Mouse (Mus musculus): Measurements from ENCODE around the gene Dock6.
"Not testable (repeated sequence)": the region's sequence is repeated elsewhere in the genome, so short reads cannot be mapped to it uniquely, and the experiment has no call there.

Gene Dock6

DNA sequence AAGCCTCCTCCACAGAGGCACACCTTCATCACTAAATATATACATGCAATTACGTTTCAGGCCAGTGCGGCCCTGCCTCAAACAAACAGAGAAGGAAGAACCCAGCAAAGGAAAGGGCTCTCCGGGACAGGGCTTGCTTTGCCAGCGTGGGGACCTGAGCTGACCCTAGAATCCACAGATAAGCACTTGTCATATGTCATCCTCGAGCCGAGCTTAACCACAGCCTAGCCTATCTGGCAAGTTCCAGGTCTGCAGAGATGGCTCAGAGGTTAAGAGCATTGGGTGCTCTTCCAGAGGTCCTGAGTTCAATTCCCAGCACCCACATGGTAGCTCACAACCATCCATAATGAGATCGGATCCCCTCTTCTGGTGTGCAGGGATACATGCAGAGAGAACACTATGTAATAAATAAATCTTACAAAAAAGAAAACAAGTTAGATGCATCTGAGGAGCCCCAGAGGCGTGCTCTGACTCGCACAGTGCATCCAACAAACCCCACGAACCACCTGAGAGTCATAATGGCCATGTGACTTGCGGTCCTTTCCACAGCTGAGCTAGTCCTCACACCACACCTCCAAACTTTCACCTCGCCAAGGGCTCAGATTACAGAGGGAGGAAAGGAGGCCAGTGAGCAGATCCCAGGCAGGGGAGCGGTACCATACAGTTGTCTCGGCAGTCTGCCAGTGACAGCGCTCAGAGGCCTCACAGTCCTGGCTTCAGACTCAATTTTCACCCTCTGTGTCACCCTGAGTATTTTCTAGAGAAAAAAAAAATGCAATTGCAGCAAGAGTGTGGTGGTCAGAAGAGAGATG, 70.6 kb downstream of the Dock6 start:
- no peak for DNase-seq (ENCODE audit: low spot score)

DNA sequence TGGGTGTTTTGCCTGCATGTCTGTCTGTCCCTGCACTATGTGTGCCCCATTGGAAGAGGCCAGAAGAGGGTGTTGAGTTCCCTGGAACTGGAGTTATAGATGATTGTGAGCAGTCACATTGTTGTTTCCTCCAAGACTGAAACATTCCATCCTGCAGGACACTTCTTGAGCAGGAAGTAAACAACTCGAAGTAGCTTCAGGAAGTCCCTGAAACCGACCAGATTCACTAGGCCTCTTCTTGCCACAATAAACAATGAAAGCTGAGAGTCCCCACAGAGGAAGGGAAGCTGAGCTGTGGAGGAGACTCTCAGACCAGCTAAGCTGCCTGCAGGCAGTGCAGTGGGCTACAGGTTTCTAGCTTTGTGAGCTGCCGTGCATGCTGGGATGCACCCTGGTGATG, 74.7 kb downstream of the Dock6 start:
- DNase-seq (ENCODE audit: low spot score), result no peak

DNA sequence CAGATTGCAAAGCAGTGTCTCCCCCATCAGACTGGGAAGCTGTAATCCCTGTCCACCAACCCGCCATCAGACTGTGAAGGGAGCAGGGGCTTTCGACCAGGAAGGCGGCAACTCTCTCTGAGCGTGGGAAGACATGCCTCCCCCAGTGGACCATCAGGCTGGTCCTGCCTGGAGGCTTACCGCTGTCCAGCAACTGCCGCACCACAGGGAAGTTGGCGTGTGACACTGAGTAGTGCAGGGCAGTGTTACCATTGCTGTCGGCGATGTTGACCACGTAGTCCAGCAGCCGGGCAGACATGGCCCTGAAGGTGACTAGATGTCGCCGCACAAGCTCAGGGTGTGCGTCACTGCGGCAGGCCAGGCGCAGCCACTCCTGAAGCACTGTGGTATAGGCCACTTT, 78.1 kb downstream of the Dock6 start:
- DNase-seq (ENCODE audit: low spot score), result no peak

- not testable (repeated sequence) for DNase-seq (ENCODE audit: low spot score)
Observed at GRCm38 (mm10) chr9:21773396-21773795, 79.0 kb downstream of the Dock6 start.

- no peak for DNase-seq (ENCODE audit: low spot score)
Observed at GRCm38 (mm10) chr9:21769558-21770183, 82.8 kb downstream of the Dock6 start.

DNA sequence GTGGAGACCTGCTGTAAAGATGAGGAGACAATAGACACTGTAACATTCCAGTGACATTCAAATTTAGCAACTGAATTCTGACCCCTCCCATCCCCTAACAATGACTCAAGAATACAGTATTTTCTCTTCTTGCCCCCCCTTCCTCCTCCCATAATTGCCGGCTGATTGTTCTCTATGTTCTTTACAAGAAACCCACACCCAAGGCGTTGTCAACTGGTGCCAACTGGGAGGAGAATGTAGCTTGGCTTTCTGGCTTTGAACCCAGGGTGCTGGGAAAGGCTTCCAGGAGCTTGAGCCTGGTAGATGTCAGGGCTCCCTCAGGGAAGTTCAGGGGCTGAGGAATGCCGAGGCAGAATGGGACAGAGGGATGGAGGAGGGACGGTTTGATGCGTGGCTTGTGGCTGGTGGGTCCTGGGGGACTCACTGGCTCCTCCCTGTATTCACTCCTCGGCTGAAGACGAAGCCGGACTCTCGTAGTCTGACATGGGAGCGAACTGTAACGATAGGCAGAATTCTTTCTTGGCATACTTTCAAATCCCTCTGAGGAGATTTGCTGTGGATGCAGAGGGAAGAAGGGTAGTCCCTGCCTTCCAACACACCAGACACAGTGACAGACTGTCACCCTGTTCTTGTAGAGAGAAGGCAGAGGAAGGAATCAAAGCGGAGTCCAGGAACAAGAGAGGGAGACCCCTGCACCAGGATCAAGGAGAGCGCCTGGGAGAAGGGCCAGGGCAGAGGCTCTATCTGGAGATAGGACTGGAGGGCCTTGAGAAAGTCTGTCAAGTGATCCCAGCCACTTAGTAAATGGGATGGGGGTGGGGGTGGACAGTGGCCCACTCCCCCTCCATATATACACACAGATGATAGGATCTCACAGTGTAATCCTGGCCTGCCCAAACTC, 83.7 kb downstream of the Dock6 start:
- DNase-seq (ENCODE audit: low spot score), result no peak

DNA sequence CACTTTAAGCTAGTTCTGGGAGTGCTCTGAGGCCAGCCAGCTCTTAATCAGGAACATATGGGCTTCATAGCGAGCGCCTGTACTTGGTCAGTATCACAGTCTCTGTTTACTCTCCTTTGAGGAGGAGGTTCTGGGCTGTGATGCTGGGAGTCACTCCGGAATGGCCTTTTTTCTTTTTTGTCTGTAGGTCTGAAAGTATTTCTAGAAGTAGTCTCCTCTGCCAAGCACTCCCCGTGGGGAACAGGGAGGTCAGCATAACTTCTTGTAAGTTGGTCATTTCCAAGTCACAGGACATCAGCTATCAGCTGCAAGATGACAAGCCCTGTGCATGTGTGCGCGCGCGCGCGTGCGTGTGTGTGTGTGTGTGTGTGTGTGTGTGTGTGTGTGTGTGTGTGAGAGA, 84.5 kb downstream of the Dock6 start:
- no peak for DNase-seq (ENCODE audit: low spot score)

DNA sequence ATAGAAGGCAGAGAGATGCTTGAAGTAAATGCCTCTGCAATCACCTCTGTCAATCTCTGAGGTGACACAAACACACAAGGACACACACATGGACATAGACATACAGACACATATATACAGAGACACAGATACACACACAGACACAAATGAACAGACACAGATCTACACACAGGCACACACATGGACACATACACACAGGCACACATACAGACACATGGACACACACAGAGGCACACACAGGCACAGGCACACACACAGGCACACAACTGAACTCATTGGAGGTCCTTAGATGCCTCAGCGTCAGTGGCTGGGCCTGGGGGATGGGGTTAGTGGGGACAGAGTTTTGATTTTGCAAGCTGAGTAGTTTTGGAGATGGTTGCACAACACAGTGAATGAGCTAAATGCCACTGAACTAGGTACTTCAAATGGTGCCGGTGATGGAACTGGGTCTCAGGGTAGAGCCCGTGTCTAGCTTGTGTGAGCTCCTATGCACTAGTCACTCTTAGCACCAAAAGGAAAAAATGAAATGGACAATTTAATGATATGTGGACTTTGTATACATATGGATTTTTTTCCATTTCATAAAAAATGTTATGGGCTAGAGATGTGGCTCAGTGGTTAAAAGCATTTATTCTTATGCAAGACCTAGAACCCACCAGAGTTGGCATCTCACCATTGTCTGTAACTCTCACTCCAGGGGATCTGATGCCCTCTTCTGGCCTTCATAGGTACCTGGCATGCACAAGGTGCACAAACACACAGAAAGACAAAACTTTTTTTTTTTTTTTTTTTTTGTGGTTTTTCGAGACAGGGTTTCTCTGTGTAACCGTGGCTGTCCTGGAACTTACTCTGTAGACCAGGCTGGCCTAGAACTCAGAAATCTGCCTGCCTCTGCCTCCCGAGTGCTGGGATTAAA, 88.1 kb downstream of the Dock6 start:
- no peak for DNase-seq (ENCODE audit: low spot score)

- DNase-seq (ENCODE audit: low spot score), result no peak
Observed at GRCm38 (mm10) chr9:21762135-21762534, 90.3 kb downstream of the Dock6 start.

DNA sequence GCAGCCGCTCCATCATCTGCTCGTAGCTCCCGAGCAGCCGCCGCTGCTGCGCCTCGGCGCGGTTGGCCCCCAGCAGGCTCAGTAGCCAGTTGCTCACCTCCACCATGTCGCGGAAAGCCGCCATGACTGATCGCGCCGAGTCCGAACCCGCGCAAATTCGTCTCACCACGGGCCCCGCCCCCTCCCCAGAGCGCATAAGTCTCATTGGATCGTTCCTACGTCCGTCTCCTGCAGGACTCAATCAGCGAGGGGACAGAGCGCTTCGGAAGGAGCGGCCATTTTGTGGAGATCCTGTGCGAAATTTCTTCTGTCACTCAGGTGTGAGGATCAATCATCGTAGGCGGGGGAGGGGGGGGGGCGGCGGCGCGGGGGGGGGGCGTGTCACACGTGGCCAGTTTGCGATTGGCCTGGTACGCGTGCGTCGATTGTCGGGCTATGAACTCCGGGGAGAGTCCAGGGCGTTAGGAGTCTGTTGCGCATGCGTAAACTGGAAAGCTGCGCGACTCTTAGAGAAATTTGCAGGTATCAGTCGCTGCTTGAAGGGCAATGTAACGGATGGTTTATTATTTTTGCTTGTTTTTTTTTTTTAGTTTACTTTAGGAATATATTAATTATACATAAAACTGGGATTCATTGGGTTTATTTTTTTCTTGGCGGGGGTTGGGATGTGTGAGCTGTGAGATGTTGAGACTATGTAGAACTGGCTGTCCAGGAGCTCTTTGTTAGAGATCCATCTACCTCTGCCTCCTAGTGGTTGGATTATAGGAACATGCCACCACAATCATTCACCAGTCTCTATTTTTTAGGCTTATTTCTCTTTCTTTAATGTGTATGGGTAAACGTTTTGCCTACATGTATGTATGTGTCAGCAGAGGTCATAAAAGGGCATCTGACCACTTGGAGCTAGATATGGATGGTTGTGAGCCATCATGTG, 92.0 kb downstream of the Dock6 start, which contains the start of gene Spc24:
TSS of gene Spc24 (minus strand) at position 149 of the 934 bp plus-strand sequence.
- peak; percentile 94 for DNase-seq (ENCODE audit: low spot score)

DNA sequence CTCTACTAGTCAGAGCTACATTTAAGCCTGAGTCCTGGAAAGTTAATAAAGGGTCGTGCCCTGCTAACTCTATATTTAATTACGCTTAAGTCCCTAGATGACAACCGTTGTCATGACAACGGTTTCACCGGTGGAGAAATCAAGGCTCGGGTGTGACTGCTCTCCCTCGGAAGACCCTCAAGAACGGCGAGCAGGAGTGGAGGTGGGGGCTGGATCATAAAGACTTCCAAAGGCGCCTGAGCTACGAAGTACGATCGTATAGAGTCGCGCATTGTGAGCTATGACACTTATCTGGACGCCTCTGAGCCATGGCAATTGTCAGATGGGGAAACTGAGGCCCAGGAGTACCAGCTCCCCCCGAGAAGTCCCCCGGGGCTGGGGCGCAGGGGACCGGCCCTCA, 92.7 kb downstream of the Dock6 start:
- DNase-seq (ENCODE audit: low spot score), result no peak

GRCm38 (mm10) chr9:21758576-21759529, 93.6 kb downstream of the Dock6 start:
- no peak for DNase-seq (ENCODE audit: low spot score)

DNA sequence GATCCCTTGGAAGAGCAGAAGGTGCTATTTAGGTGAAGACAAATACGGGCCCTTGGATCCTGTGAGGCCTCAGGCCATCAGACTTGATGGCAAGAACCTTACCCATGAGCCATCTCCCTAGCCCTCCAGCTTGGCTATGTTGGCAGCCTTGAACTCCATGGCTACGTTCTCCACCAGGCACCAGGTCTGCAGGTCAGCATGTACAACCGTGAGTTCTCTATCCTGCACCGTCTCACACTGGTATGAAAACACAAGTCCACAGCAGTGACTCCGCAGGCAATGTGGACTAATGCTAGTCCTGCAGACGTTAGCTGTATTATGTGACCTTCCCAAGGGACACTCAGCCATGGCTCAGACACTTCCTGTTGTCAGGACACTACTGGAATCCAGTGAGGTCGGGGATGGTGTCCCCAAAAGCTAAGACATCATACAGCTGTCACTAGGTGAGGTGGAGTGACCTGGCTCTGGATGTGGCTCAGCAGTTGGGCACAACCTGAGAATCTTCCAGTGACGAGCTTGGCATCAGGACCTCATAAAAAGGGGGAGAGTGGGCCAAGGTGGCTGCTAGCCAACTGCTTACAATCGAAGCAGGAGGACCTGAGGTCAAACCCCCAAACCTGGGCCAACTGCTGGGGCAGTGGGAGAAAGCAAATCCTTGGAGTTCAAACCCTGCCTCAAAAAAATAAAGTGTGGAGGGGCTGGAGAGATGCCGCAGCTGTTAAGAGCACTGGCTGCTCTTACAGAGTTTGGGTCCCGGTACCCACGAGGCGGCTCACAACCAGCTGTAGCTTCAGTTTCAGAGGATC, 97.7 kb downstream of the Dock6 start:
- no peak for DNase-seq (ENCODE audit: low spot score)

- peak; percentile 77 for DNase-seq (ENCODE audit: low spot score)
Observed at GRCm38 (mm10) chr9:21754003-21754402, 98.4 kb downstream of the Dock6 start.

- DNase-seq (ENCODE audit: low spot score), result no peak
Observed at GRCm38 (mm10) chr9:21752252-21752792, 100.1 kb downstream of the Dock6 start.

GRCm38 (mm10) chr9:21751347-21751746, 101.1 kb downstream of the Dock6 start:
- DNase-seq (ENCODE audit: low spot score), result no peak

DNA sequence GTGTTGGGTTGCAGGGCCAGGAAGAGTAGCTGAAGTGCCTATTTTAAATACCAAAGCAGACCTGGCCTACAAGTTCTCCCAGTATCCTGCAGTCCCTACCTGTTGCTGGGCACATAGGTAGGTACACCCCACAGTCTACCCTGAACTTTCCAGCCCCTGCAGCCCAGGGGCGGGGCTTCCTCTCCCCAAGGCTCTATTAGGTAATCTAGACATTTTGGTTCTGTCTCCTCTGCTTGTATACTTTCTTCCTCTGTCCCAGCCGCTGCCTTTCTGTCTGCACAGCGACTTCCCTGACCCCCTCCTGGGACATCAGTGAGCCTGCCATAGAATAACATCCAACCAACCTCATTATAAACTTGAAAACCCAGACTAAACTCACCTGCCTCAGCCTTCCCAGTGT, 102.1 kb downstream of the Dock6 start:
- no peak for DNase-seq (ENCODE audit: low spot score)

Measured in urinary bladder, postnatal 25 days (tissue).